Mouse (Mus musculus) forelimb bud, embryonic 11.5 days (tissue): ENCODE measurements at regions not wholly inside any gene's neighbourhood (a gene's known extent, or its start where the extent isn't known, plus 50 kb on each side); places are given as distances from the start of the nearest gene placed in this dataset.

Experiments used
- DNase-seq: peaks from one replicate; pipeline ENCODE4 v3.0.0-alpha.2; 2012; ENCODE audit warnings: low read depth, low spot score

DNA sequence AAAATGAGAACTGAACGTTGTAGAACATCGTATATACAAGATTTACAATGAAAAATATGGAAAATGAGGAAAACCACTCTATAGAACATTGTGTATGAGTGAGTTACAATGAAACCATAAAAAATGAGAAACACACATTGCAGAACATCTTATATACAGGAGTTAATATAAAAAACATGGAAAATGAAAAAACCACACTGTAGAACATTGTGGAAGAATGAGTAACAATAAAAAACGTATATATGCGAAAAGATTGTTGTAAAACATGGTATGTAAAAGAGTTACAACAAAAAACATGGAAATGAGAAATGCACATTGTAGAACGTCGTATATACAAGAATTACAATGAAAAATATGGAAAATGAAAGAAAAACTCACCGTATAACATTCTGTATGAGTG is 301.2 kb downstream of the Gm3376 start:
- peak; percentile 73 for DNase-seq

DNA sequence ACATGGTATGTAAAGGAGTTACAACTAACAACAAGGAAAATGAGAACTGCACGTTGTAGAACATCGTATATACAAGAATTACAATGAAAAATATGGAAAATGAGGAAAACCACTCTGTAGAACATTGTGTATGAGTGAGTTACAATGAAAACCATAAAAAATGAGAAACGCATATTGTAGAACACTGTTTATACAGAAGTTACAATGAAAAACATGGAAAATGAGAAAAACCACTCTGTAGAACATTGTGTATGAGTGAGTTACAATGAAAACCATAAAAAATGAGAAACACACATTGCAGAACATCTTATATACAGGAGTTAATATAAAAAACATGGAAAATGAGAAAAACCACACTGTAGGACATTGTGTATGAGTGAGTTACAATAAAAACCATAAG is 302.1 kb downstream of the Gm3376 start:
- peak; percentile 35 for DNase-seq
